Mouse (Mus musculus): ENCODE measurements at regions not wholly inside any gene's neighbourhood (a gene's known extent, or its start where the extent isn't known, plus 50 kb on each side); places are given as distances from the start of the nearest gene placed in this dataset.
"Not testable (repeated sequence)": the region's sequence is repeated elsewhere in the genome, so short reads cannot be mapped to it uniquely, and the experiment has no call there.

GRCm38 (mm10) chr6:102005627-102006026 is 567.3 kb downstream of the Cntn3 start:
- in situ Hi-C loops (cut with MboI, MseI) = no loop called here

- in situ Hi-C loops (cut with MboI, MseI) = no loop called here
Observed at GRCm38 (mm10) chr6:101998181-101998580, 574.7 kb downstream of the Cntn3 start.

- in situ Hi-C loops (cut with MboI, MseI) = no loop called here
Observed at GRCm38 (mm10) chr6:101997629-101998028, 575.3 kb downstream of the Cntn3 start.

- in situ Hi-C loops (cut with MboI, MseI) = no loop called here
Observed at GRCm38 (mm10) chr6:101992815-101993214, 580.1 kb downstream of the Cntn3 start.

GRCm38 (mm10) chr6:101981656-101982055 is 591.2 kb downstream of the Cntn3 start:
- in situ Hi-C loops (cut with MboI, MseI) = no loop called here

- in situ Hi-C loops (cut with MboI, MseI) = no loop called here
Observed at GRCm38 (mm10) chr6:101979213-101979612, 593.7 kb downstream of the Cntn3 start.

GRCm38 (mm10) chr6:101964941-101965340 is 587.2 kb upstream of the Pdzrn3 start:
- in situ Hi-C loops (cut with MboI, MseI) = no loop called here

GRCm38 (mm10) chr6:101961476-101961875 is 583.8 kb upstream of the Pdzrn3 start:
- in situ Hi-C loops (cut with MboI, MseI) = not testable (repeated sequence)

GRCm38 (mm10) chr6:101949681-101950080 is 572.0 kb upstream of the Pdzrn3 start:
- in situ Hi-C loops (cut with MboI, MseI) = no loop called here

- in situ Hi-C loops (cut with MboI, MseI) = no loop called here
Observed at GRCm38 (mm10) chr6:101948950-101949349, 571.3 kb upstream of the Pdzrn3 start.

GRCm38 (mm10) chr6:101940266-101940866 is 562.7 kb upstream of the Pdzrn3 start:
- in situ Hi-C loops (cut with MboI, MseI) = no loop called here

GRCm38 (mm10) chr6:101938393-101938985 is 560.8 kb upstream of the Pdzrn3 start:
- in situ Hi-C loops (cut with MboI, MseI) = no loop called here

- in situ Hi-C loops (cut with MboI, MseI) = no loop called here
Observed at GRCm38 (mm10) chr6:101937467-101938392, 560.0 kb upstream of the Pdzrn3 start.

GRCm38 (mm10) chr6:101931768-101932167 is 554.1 kb upstream of the Pdzrn3 start:
- in situ Hi-C loops (cut with MboI, MseI) = no loop called here

- in situ Hi-C loops (cut with MboI, MseI) = no loop called here
Observed at GRCm38 (mm10) chr6:101921686-101922085, 544.0 kb upstream of the Pdzrn3 start.

- in situ Hi-C loops (cut with MboI, MseI) = no loop called here
Observed at GRCm38 (mm10) chr6:101921186-101921585, 543.5 kb upstream of the Pdzrn3 start.

GRCm38 (mm10) chr6:101918914-101919313 is 541.2 kb upstream of the Pdzrn3 start:
- in situ Hi-C loops (cut with MboI, MseI) = no loop called here

- in situ Hi-C loops (cut with MboI, MseI) = no loop called here
Observed at GRCm38 (mm10) chr6:101905029-101905342, 527.3 kb upstream of the Pdzrn3 start.

- in situ Hi-C loops (cut with MboI, MseI) = no loop called here
Observed at GRCm38 (mm10) chr6:101904234-101905028, 526.7 kb upstream of the Pdzrn3 start.

GRCm38 (mm10) chr6:101902276-101902675 is 524.6 kb upstream of the Pdzrn3 start:
- in situ Hi-C loops (cut with MboI, MseI) = no loop called here

- in situ Hi-C loops (cut with MboI, MseI) = no loop called here
Observed at GRCm38 (mm10) chr6:101898544-101898943, 520.8 kb upstream of the Pdzrn3 start.

GRCm38 (mm10) chr6:101890655-101891054 is 513.0 kb upstream of the Pdzrn3 start:
- in situ Hi-C loops (cut with MboI, MseI) = no loop called here

Measured in regulatory T cell (primary cell).